Mouse (Mus musculus): Measurements from ENCODE around the gene Sqstm1. TPM values are rescaled to one million over a fixed set of nuclear protein-coding genes. Genes with fewer than 3 reads are reported as not detected.

Gene Sqstm1
- total and polyA plus RNA-seq, 3 experiments: 655 to 1,341 (median 696) TPM

- no peak for DNase-seq
These were observed 864 bp upstream of the Sqstm1 start for GRCm38 (mm10) chr11:50211322-50212059.

- peak; percentile 93 for DNase-seq
These were observed 524 bp downstream of the Sqstm1 start for GRCm38 (mm10) chr11:50210101-50210504.

- no peak for DNase-seq
These were observed 2.6 kb downstream of the Sqstm1 start for GRCm38 (mm10) chr11:50208039-50208438.

- DNase-seq: no peak
These were observed 3.3 kb downstream of the Sqstm1 start for GRCm38 (mm10) chr11:50207344-50207743.

GRCm38 (mm10) chr11:50206037-50206436 is 4.6 kb downstream of the Sqstm1 start:
- DNase-seq: no peak

GRCm38 (mm10) chr11:50205434-50205833 is 5.2 kb downstream of the Sqstm1 start:
- DNase-seq: peak; percentile 42

GRCm38 (mm10) chr11:50203302-50203827 is 7.3 kb downstream of the Sqstm1 start:
- peak; percentile 45 for DNase-seq

GRCm38 (mm10) chr11:50201590-50201989 is 9.0 kb downstream of the Sqstm1 start:
- DNase-seq: peak; percentile 56

GRCm38 (mm10) chr11:50200613-50201012 is 10.0 kb downstream of the Sqstm1 start:
- peak; percentile 53 for DNase-seq

GRCm38 (mm10) chr11:50198916-50199315 is 11.7 kb downstream of the Sqstm1 start:
- no peak for DNase-seq

GRCm38 (mm10) chr11:50198219-50198846 is 12.3 kb downstream of the Sqstm1 start:
- DNase-seq: no peak

- no peak for DNase-seq
These were observed 13.1 kb downstream of the Sqstm1 start for GRCm38 (mm10) chr11:50197500-50197899.

GRCm38 (mm10) chr11:50194793-50195192 is 15.8 kb downstream of the Sqstm1 start:
- no peak for DNase-seq

GRCm38 (mm10) chr11:50194070-50194469 is 16.6 kb downstream of the Sqstm1 start:
- no peak for DNase-seq

GRCm38 (mm10) chr11:50192278-50192677 is 18.3 kb downstream of the Sqstm1 start:
- no peak for DNase-seq

- no peak for DNase-seq
These were observed 20.3 kb downstream of the Sqstm1 start for GRCm38 (mm10) chr11:50190362-50190761.

GRCm38 (mm10) chr11:50188682-50189081 is 21.9 kb downstream of the Sqstm1 start:
- peak; percentile 70 for DNase-seq

GRCm38 (mm10) chr11:50184788-50185187 is 25.8 kb downstream of the Sqstm1 start:
- no peak for DNase-seq

- no peak for DNase-seq
These were observed 27.9 kb downstream of the Sqstm1 start for GRCm38 (mm10) chr11:50182702-50183101.

- no peak for DNase-seq
These were observed 30.0 kb downstream of the Sqstm1 start for GRCm38 (mm10) chr11:50180478-50181231.

- DNase-seq: no peak
These were observed 31.8 kb downstream of the Sqstm1 start for GRCm38 (mm10) chr11:50178532-50179488.
